Comparison of ENCODE assay signal across 8 mouse cellular contexts in genomic region chr10:81364666-81365065, GRCm38 (mm10). TPM values are rescaled to one million over a fixed set of nuclear protein-coding genes. Genes with fewer than 3 reads are reported as not detected.
DNase-seq lines count a peak whose midpoint lies in the region; ATAC-seq and TF ChIP-seq lines count a peak whose summit lies in the region.

No protein-coding gene starts in this region.

- H3K9me3 ChIP-seq in heart, embryonic 13.5 days = no peaks in the 10 kb centered on the region
- no peaks in the 10 kb centered on the region for H3K9me3 ChIP-seq in liver, embryonic 11.5 days (ENCODE audit: control insufficient read depth, low read length)
- H3K9me3 ChIP-seq in stomach, embryonic 16.5 days (replicated peaks; ENCODE audit: control insufficient read depth, low read length) = no peaks in the 10 kb centered on the region

- WGBS in lung, adult 2 months = 26% methylated on average over 28 of the region's 28 CpGs
- 18% methylated on average over 28 of the region's 28 CpGs for whole genome bisulfite sequencing in heart, embryonic 13.5 days
- 27% methylated on average over 28 of the region's 28 CpGs for WGBS in liver, embryonic 11.5 days
- WGBS in stomach, embryonic 16.5 days = 15% methylated on average over 28 of the region's 28 CpGs

- H3K4me3 ChIP-seq in lung, adult 2 months (replicated peaks; ENCODE audit: extremely low read depth, low read depth, low read length) = peak overlapping the region; percentile 9
- peak overlapping the region; percentile 52 for H3K4me3 ChIP-seq in heart, embryonic 13.5 days
- peak overlapping the region; percentile 22 for H3K4me3 ChIP-seq in liver, embryonic 11.5 days (ENCODE audit: low read depth, low read length)
- H3K4me3 ChIP-seq in stomach, embryonic 16.5 days (replicated peaks; ENCODE audit: low read length) = peak overlapping the region; percentile 37

- no peak for DNase-seq in lung, adult 2 months
- DNase-seq in lung, postnatal 10 days = no peak
- no peak for DNase-seq in liver, embryonic 11.5 days (ENCODE audit: low spot score)
- no peak for DNase-seq in thymus, postnatal 0 days (ENCODE audit: low spot score)
- DNase-seq in right cerebral cortex, postnatal 25 days = no peak
- no peak for DNase-seq in frontal cortex, postnatal 36 days (ENCODE audit: low spot score in 2 of 2)

- 0 out of 2 replicates have a peak, but pooled peaks cover 5% of the 10 kb centered on the region for H3K4me1 ChIP-seq in lung, adult 2 months (ENCODE audit: control insufficient read depth, insufficient read depth, low read length)
- H3K4me1 ChIP-seq in heart, embryonic 13.5 days = peaks cover 76% of the 10 kb centered on the region
- peaks cover 57% of the 10 kb centered on the region for H3K4me1 ChIP-seq in liver, embryonic 11.5 days (replicated peaks; ENCODE audit: control insufficient read depth, insufficient read depth, low read length)
- H3K4me1 ChIP-seq in stomach, embryonic 16.5 days (ENCODE audit: control insufficient read depth, insufficient read depth, low read length) = peaks cover 52% of the 10 kb centered on the region

- H3K36me3 ChIP-seq in heart, embryonic 13.5 days = peaks cover 54% of the 10 kb centered on the region
- peaks cover 44% of the 10 kb centered on the region for H3K36me3 ChIP-seq in liver, embryonic 11.5 days (ENCODE audit: control insufficient read depth, insufficient read depth, low read length)
- H3K36me3 ChIP-seq in stomach, embryonic 16.5 days (ENCODE audit: control insufficient read depth, insufficient read depth, low read length) = peaks cover 27% of the 10 kb centered on the region

- H3K4me2 ChIP-seq in heart, embryonic 13.5 days = peak overlapping the region; percentile 81
- peak overlapping the region; percentile 61 for H3K4me2 ChIP-seq in liver, embryonic 11.5 days
- H3K4me2 ChIP-seq in stomach, embryonic 16.5 days (ENCODE audit: low read depth, low read length) = peak overlapping the region; percentile 61

- H3K9ac ChIP-seq in heart, embryonic 13.5 days = peak overlapping the region; percentile 83
- peak overlapping the region; percentile 31; the same call in 1 of the 2 replicates for H3K9ac ChIP-seq in liver, embryonic 11.5 days (ENCODE audit: low read depth, low read length)
- peak overlapping the region; percentile 65 for H3K9ac ChIP-seq in stomach, embryonic 16.5 days (ENCODE audit: low read length)

- H3K27me3 ChIP-seq in heart, embryonic 13.5 days (replicated peaks) = peaks cover 7% of the 10 kb centered on the region; the same call in 1 of the 2 replicates
- no peaks in the 10 kb centered on the region for H3K27me3 ChIP-seq in liver, embryonic 11.5 days (replicated peaks; ENCODE audit: control insufficient read depth, insufficient read depth, low read length)
- H3K27me3 ChIP-seq in stomach, embryonic 16.5 days (ENCODE audit: control insufficient read depth, insufficient read depth, low read length) = peaks cover 10% of the 10 kb centered on the region; the same call in 1 of the 2 replicates

- TF ChIP-seq CTCF in lung, adult 2 months (IDR thresholded peaks at IDR 0.05; ENCODE audit: insufficient read depth, low read length) = no peak

- peak overlapping the region; percentile 32; the same call in 1 of the 2 replicates for H3K27ac ChIP-seq in heart, embryonic 13.5 days (replicated peaks)
- peak overlapping the region; percentile 42 for H3K27ac ChIP-seq in liver, embryonic 11.5 days (ENCODE audit: low read depth, low read length)
- H3K27ac ChIP-seq in stomach, embryonic 16.5 days (ENCODE audit: low read length) = 0 out of 2 replicates have a peak overlapping the region, but pooled peaks have one; percentile 31

- no peak for ATAC-seq in heart, embryonic 13.5 days (ENCODE audit: extremely low read depth, insufficient number of reproducible peaks, low FRiP score, low TSS enrichment)
- no peak for ATAC-seq in liver, embryonic 11.5 days (replicated peaks; ENCODE audit: low FRiP score)
- peak; percentile 4; the same call in 1 of the 2 replicates for ATAC-seq in stomach, embryonic 16.5 days (ENCODE audit: insufficient read depth, low FRiP score)

- 0 out of 2 replicates have a peak, but pooled peaks have one; percentile 26 for TF ChIP-seq POLR2A in lung, adult 2 months (IDR thresholded peaks at IDR 0.05; ENCODE audit: borderline replicate concordance, extremely low read depth, low read depth, low read length)

RNA-seq across cellular contexts. Expression of gene 4930404N11Rik, which starts 0.9 kb away (rescaled TPM):
- 21.9 and 25.8 TPM in 2 replicates for polyA plus RNA-seq in lung, adult 2 months (2012; rRNA removed)
- polyA plus RNA-seq in heart, embryonic 13.5 days (2015; fragmentation: Nextera tagmentation; extraction: Ambion mirVana) = 0.98 and 1.1 TPM in 2 replicates
- polyA plus RNA-seq in liver, embryonic 11.5 days (2014; fragmentation: Nextera tagmentation; extraction: Ambion mirVana) = 0.64 and 0.68 TPM in 2 replicates
- 2.9 and 3.0 TPM in 2 replicates for polyA plus RNA-seq in stomach, embryonic 16.5 days (2015; fragmentation: Nextera tagmentation; extraction: Ambion mirVana)
- polyA plus RNA-seq in thymus, postnatal 0 days (2015; fragmentation: Nextera tagmentation; extraction: Ambion mirVana) = 1.7 and 3.0 TPM in 2 replicates

RNA-seq across cellular contexts. Expression of gene Mfsd12, which starts 7.4 kb away (rescaled TPM):
- polyA plus RNA-seq in lung, adult 2 months (2012; rRNA removed) = 33.3 and 39.9 TPM in 2 replicates
- polyA plus RNA-seq in heart, embryonic 13.5 days (2015; fragmentation: Nextera tagmentation; extraction: Ambion mirVana) = 10.7 and 11.1 TPM in 2 replicates
- polyA plus RNA-seq in liver, embryonic 11.5 days (2014; fragmentation: Nextera tagmentation; extraction: Ambion mirVana) = 11.2 TPM in 2 replicates
- polyA plus RNA-seq in stomach, embryonic 16.5 days (2015; fragmentation: Nextera tagmentation; extraction: Ambion mirVana) = 7.3 and 8.6 TPM in 2 replicates
- 36.3 and 38.1 TPM in 2 replicates for polyA plus RNA-seq in thymus, postnatal 0 days (2015; fragmentation: Nextera tagmentation; extraction: Ambion mirVana)

RNA-seq across cellular contexts. Expression of gene Fzr1, which starts 13.7 kb away (rescaled TPM):
- 59.3 and 61.8 TPM in 2 replicates for polyA plus RNA-seq in lung, adult 2 months (2012; rRNA removed)
- 72.2 and 78.1 TPM in 2 replicates for polyA plus RNA-seq in heart, embryonic 13.5 days (2015; fragmentation: Nextera tagmentation; extraction: Ambion mirVana)
- 74.0 and 75.9 TPM in 2 replicates for polyA plus RNA-seq in liver, embryonic 11.5 days (2014; fragmentation: Nextera tagmentation; extraction: Ambion mirVana)
- polyA plus RNA-seq in stomach, embryonic 16.5 days (2015; fragmentation: Nextera tagmentation; extraction: Ambion mirVana) = 69.2 and 79.0 TPM in 2 replicates
- 87.1 and 96.9 TPM in 2 replicates for polyA plus RNA-seq in thymus, postnatal 0 days (2015; fragmentation: Nextera tagmentation; extraction: Ambion mirVana)

RNA-seq across cellular contexts. Expression of gene Hmg20b, which starts 14.4 kb away (rescaled TPM):
- 106 and 134 TPM in 2 replicates for polyA plus RNA-seq in lung, adult 2 months (2012; rRNA removed)
- 81.9 and 90.9 TPM in 2 replicates for polyA plus RNA-seq in heart, embryonic 13.5 days (2015; fragmentation: Nextera tagmentation; extraction: Ambion mirVana)
- 68.6 and 69.2 TPM in 2 replicates for polyA plus RNA-seq in liver, embryonic 11.5 days (2014; fragmentation: Nextera tagmentation; extraction: Ambion mirVana)
- polyA plus RNA-seq in stomach, embryonic 16.5 days (2015; fragmentation: Nextera tagmentation; extraction: Ambion mirVana) = 67.7 and 70.2 TPM in 2 replicates
- 88.5 and 100 TPM in 2 replicates for polyA plus RNA-seq in thymus, postnatal 0 days (2015; fragmentation: Nextera tagmentation; extraction: Ambion mirVana)

RNA-seq across cellular contexts. Expression of gene Dohh, which starts 19.6 kb away (rescaled TPM):
- 79.2 and 83.4 TPM in 2 replicates for polyA plus RNA-seq in lung, adult 2 months (2012; rRNA removed)
- polyA plus RNA-seq in heart, embryonic 13.5 days (2015; fragmentation: Nextera tagmentation; extraction: Ambion mirVana) = 69.7 and 73.6 TPM in 2 replicates
- polyA plus RNA-seq in liver, embryonic 11.5 days (2014; fragmentation: Nextera tagmentation; extraction: Ambion mirVana) = 97.4 and 99.3 TPM in 2 replicates
- 77.4 and 79.6 TPM in 2 replicates for polyA plus RNA-seq in stomach, embryonic 16.5 days (2015; fragmentation: Nextera tagmentation; extraction: Ambion mirVana)
- 71.3 and 78.7 TPM in 2 replicates for polyA plus RNA-seq in thymus, postnatal 0 days (2015; fragmentation: Nextera tagmentation; extraction: Ambion mirVana)

Comparison
In these comparisons a context has a peak if more than half of its experiments do, and no peak if none do; other contexts are left out.
1. H3K9ac ChIP-seq: peak in every context shown above with its lines; median percentile 83 in heart, embryonic 13.5 days; 65 in stomach, embryonic 16.5 days; 31 in liver, embryonic 11.5 days.